Mouse (Mus musculus) gastrocnemius, postnatal 4 days (tissue): ENCODE data around the gene Zfp568. TPM values are rescaled to one million over a fixed set of nuclear protein-coding genes. Genes with fewer than 3 reads are reported as not detected.
A peak's percentile ranks its signal among the peaks of the same experiment; 100 is the strongest.

ENCODE experiments used
- DNase-seq, 2 experiments: peaks; one replicate each; pipeline ENCODE4 v3.0.0; 2021 to 2022; ENCODE audit warnings: low spot score in 2 of 2, mixed read lengths in 2 of 2
- total RNA-seq, 2 experiments: library from RNA; stranded (reverse); gene quantifications; 2 replicates each; pipeline ENCODE4 v1.2.3; 2021

The Zfp568 gene
- total RNA-seq, 2 experiments from 2014 or later, result 140 to 141 TPM

DNA sequence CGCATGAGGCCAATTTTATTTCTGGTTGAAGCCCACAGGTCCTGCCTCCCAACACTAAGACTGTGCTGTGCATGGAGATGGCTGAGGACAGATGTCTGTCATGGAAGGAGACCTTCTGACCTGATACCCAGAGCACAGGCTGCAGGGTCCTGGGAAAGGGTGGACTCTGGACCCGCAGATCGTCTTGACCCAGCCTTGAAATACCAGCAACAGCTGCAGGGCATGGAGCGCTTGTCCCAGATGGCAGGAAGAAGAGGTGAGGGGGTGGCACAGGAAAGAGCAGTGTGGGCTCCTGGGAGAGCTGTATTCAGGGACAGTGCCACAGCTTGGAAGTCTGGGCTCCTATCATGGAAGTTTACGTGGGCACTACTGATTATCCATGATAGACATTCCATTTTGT lies 3.8 kb downstream of the Zfp568 start:
- DNase-seq, result no peak

DNA sequence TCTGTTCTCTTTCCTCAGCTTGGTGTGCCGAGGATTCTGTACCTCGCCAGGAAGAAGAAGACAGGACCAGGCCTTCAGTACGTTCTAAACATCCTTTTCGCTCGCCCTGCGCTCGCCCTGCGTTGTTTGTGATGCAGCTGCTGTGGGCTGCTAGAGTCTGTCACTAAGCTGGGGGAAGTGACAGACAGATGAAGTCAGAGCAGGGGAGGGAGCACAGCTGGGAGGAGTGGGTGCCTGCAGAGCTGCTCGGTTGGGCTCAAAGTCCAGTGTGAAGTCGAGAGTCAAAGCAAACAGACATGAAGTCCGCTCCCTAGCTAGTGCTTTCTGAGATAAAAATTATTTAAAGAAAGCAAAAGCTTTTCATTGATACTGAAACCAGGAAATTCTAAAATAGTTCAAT lies 5.3 kb downstream of the Zfp568 start:
- peak in 1 of 2 experiments; percentile 24 for DNase-seq

DNA sequence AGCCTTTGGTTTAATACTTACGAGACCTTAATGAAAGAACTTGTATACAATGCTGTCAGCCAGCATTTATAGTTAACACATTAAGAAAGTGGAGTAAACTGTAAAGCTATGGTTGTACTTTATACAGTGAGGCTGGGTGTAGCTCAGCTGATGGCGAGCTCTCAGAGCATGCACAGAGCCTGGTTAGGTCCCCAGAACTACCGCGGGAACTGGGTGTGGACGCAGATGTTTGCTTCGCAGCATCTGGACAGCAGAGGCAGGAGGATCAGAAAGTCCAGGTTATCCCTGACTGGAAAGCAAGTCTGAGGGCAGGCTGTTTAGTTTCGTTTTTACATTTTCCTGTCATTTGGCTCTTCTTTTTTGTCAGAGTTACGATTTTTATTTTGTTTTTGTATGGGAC lies 8.9 kb downstream of the Zfp568 start:
- DNase-seq, result no peak

GRCm38 (mm10) chr7:29993340-29993739 lies 9.6 kb downstream of the Zfp568 start:
- DNase-seq, result no peak

- DNase-seq, result no peak
Observed at GRCm38 (mm10) chr7:29995134-29995533, 11.4 kb downstream of the Zfp568 start.

DNA sequence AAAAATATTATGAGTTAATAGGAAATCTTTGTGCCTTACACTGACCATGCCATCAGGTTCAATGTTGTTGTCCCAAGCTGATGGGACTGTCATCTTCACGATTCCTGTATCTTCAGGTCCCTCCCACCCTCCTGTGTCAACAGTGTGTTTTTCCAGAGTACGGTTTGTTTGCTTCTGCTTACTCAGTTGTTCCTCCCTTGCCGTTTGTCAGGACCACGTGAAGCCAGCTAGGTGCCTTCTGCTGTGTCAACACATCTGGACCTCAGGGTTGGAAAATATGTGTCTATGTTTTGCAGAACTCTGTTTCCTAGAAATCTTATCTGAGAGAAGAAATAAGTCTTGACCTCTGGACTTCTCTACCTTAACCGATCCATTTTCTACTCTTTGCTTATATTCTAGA lies 16.8 kb downstream of the Zfp568 start:
- DNase-seq, result no peak

GRCm38 (mm10) chr7:30007601-30008000 lies 23.8 kb downstream of the Zfp568 start:
- DNase-seq, result no peak

- peak in 1 of 2 experiments; percentile 33 for DNase-seq
Observed at GRCm38 (mm10) chr7:30008020-30008690, 24.4 kb downstream of the Zfp568 start.

DNA sequence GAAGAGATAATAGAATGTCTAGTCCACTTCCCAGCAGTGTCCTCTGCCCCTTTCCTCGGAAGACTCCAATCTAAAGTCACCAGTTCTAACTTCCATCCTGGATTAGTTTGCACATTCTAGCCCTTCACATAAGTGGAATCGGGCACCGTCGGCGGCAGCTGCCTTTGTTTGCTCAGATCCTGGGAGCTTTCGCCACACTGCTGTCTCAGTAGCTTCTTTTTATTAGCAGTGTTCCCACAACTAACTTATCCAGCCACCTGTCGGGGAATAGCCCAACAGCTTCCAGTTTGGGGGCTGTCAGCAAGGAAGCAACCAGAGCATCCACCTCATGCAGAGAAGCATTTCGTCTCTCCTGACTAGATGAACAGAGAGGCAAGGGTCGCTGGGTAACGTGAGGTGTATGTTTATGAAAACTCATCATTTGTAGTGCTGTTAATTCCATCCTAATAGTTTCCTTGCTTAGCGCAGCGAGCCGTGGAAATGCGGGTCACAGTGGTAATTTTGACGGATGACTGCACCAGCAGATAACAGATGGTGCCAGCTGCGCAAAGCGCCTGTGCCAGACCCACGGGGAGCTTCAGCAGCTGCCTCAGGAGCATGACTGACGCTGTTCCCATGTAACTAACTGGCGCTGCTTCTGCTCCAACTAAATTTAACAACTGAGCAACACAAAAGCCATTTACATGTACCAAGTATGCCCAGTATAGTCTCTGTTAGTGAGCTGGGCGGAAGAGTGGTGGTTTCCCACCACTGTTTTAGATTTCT lies 25.7 kb downstream of the Zfp568 start:
- peak in 1 of 2 experiments; percentile 74 for DNase-seq

DNA sequence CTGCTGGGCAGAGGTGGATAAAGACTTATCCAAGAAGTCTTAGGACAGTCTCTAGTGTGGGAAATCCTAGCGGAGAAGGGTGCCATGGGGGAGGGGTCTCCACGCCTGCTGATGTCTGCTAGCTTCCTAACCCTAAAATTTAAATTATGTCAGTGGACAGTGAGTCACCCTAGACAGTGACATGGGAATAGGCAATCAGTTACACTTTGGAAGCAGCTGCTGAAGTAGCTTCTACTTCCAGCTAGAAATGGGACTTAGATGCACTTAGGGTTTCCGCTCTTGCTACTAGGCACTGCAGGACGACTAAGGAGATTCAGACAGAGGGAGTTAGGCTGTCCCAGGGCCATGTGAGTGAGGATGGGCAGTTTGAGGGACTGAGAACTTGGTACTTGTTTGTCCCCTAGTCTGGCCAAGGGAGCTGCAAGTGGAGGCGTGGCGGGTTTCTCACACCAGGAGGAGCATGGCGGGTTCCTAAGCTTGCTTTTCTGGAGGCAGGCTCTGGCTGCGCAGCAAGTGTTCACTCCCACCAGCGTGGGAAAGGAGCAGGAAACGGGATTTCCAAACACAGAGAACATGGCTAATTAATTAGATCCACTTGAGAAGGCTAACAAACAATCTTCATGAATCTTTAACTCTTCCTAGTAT lies 26.9 kb downstream of the Zfp568 start:
- DNase-seq, result peak in 1 of 2 experiments; percentile 27

- DNase-seq, result peak in 1 of 2 experiments; percentile 48
Observed at GRCm38 (mm10) chr7:30012956-30013363, 29.2 kb downstream of the Zfp568 start.

DNA sequence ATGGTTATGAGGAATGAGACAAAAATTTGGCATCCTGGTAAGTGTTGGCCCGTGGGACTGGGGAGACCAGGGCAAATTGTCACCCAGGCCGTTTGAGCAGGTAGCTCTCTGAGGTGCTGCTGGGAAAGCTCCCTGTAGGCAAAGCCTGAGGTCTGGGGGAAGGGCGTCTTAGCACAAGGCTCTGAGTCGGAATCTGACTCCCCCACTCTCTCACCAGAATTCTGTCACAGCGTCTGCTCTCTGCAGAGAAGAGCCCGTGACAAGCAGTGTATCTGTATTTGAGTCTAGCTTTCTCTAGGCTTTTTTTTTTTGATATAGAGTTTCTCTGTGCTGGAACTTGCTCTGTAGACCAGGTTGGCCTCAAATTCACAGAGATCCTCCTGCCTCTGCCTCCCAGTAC lies 33.5 kb downstream of the Zfp568 start:
- no peak for DNase-seq

DNA sequence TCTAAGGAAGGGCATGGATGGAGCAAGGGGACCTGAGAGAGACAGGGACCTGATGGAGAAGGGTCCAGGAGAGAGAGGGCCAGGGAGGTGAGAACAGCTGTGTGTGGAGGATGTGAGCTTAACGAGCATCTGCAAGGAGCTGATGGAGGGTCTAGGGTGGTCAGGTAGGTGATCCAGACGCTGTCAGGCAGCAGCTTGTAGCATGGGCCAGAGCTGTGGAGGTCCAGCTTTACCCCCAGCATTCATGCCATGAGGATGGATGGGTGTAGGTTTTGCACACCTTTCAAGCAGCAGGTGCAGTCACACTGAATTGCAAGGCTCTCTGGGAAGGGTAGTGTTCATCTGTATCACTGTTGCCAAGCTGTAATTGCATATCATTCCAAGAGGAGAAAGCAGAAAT lies 35.8 kb downstream of the Zfp568 start:
- no peak for DNase-seq

DNA sequence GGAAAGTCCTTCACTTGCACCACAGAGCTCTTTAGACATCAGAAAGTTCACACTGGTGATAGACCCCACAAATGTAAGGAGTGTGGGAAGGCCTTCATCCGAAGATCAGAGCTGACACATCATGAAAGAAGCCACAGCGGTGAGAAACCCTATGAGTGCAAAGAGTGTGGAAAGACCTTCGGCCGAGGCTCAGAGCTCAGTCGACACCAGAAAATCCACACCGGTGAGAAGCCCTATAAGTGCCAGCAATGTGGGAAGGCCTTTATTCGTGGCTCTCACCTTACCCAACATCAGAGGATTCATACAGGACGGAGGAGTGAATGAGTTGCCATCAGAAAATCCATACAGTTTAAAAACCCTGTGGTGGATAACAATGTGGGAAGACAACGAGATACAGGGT lies 39.6 kb downstream of the Zfp568 start:
- DNase-seq, result no peak

- no peak for DNase-seq
Observed at GRCm38 (mm10) chr7:30023800-30024199, 40.0 kb downstream of the Zfp568 start.

GRCm38 (mm10) chr7:30025358-30025757 lies 41.6 kb downstream of the Zfp568 start:
- DNase-seq, result no peak

GRCm38 (mm10) chr7:30027331-30027730 lies 43.6 kb downstream of the Zfp568 start:
- no peak for DNase-seq

- DNase-seq, result no peak
Observed at GRCm38 (mm10) chr7:30028572-30028971, 44.8 kb downstream of the Zfp568 start.

GRCm38 (mm10) chr7:30030677-30031076 lies 46.9 kb downstream of the Zfp568 start:
- DNase-seq, result no peak

GRCm38 (mm10) chr7:30031379-30031778 lies 47.6 kb downstream of the Zfp568 start:
- DNase-seq, result no peak

GRCm38 (mm10) chr7:30034331-30034730 lies 50.6 kb downstream of the Zfp568 start:
- DNase-seq, result no peak

DNA sequence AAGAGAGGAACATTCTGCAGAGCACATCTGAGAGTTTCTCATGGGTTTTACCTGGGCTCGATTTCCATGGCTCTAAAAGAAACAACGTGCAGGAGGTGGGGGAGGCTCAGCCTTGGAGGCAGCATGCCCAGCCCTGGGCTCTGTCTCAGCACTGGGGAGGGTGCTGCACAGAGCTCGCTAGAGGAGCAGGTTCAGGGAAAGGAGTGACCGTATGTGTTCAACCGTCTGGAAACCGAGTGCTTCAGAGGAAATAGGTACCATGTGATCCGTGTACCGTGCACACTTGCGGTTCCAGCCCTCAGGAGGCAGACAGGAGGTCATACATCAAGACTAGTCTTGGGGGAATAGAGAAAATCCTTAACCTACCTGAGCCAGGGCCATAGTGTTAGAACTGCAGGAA lies 60.6 kb downstream of the Zfp568 start:
- DNase-seq, result no peak
